Mouse (Mus musculus) large intestine, adult 2 months (tissue): ENCODE data around the gene Tasp1. TPM values are rescaled to one million over a fixed set of nuclear protein-coding genes. Genes with fewer than 3 reads are reported as not detected.
"Not testable (repeated sequence)": the region's sequence is repeated elsewhere in the genome, so short reads cannot be mapped to it uniquely, and the experiment has no call there.

Experiments
- DNase-seq: peaks from one replicate; pipeline ENCODE4 v3.0.0-alpha.2; 2012; ENCODE audit warnings: low read depth, low spot score
- WGBS: fragments of 180-500 bp; shearing (Covaris S2); methylation state at CpG from one replicate; pipeline ENCODE4 v1.1.7; 2018; 5-methylcytosine and 5-hydroxymethylcytosine counted together
- polyA plus RNA-seq: library from polyadenylated mRNA; depleted of rRNA; stranded (reverse); fragments of >200 nt; gene quantifications from 2 replicates; pipeline ENCODE4 v1.2.3, GENCODE M21; 2012

Tasp1 gene
- polyA plus RNA-seq, 1 experiment: 2.4 TPM

DNA sequence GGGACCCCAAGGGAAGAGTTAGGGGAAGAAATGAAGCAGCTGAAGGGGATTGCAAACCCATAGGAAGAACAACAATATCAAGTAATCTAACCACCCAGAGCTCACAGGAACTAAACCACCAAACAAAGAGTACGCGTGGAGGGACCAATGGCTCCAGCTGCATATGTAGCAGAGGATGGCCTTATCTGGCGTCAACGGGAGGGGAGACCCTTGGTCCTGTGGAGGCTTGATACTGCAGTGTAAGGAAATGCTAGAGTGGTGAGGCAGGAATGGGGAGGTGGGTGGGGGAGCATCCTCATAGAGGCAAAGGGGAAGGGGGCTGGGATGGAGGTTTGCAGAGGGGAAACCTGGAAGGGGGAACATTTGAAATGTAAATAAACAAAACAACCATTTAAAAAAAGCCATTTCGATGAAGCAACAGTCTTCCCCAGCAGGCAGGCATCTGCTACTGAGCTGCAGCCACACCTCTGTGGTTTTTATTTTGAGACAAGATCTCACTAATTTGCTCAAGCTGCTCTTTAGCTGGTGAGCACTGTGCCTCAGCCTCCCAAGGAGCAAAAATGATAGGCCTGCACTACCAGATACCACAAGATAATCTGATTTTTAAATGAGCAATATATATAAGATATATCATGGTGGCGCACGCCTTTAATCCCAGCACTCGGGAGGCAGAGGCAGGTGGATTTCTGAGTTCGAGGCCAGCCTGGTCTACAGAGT is 160.0 kb downstream of the Tasp1 start:
- no peak for DNase-seq
- WGBS: 91% methylated on average over 9 of the region's 9 CpGs

- no peak for DNase-seq
Measured at GRCm38 (mm10) chr2:139891405-139892089, 175.1 kb downstream of the Tasp1 start.

- no peak for DNase-seq
- 74% methylated on average over 4 of the region's 4 CpGs for WGBS
Measured at GRCm38 (mm10) chr2:139884264-139884637, 182.4 kb downstream of the Tasp1 start.

DNA sequence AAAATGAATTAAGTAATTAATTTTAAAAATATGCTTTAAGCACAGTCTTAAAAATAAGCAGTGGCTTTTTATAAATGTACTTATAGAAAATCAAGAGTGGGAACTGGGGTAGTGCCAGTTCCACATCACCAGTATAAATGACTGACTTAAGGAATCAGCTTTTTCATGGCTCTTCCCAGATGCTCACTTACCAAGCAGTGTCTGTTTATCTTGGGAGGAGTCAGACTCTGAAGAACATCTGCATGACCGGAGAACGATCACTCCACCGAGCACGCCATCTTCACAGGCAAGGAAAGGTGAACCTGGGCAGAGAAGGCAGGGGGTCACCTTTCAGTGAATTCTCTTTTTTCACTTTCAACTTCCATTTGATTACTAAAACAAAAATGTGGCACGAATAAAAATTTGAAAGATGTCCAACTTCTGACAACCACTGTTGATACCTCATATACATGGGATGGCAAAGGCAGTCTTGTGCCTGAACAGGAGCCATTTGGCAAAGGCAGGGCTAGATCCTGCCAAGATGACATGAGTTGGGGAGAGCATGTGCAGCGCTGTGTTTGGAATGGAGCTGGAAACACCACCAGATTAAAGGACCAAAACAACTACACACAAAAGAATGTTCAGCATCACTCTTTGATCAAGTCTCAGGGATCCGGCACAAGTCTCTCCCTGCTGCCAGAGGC is 182.9 kb downstream of the Tasp1 start:
- DNase-seq: no peak

GRCm38 (mm10) chr2:139878052-139878621 is 188.5 kb downstream of the Tasp1 start:
- 31% methylated on average over 7 of the region's 7 CpGs for WGBS

More for the DNA sequence above, 182.9 kb downstream of the Tasp1 start:
- WGBS: 78% methylated on average over 7 of the region's 7 CpGs

DNA sequence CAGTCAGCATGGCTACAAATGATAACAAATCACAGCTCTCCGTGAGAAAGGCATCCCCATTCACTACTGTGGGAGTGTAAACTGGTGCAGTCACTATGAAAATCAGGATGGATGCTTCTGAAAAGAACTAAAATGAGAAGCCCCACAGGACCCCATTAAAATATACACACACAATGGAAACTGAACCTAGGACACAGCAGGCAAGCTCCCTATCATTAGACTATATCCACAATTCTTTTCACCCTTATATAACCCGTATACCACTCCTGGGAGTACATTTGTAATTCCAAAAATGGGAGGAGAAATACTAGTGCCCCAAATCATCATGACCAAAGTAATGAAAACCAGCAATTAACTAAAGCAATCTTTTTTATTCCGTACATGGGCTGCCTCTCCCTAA is 190.7 kb downstream of the Tasp1 start:
- DNase-seq: no peak
- WGBS: 49% methylated on average over 3 of the region's 3 CpGs

More at GRCm38 (mm10) chr2:139878052-139878621, 188.5 kb downstream of the Tasp1 start:
- DNase-seq: no peak

GRCm38 (mm10) chr2:139874173-139874572 is 192.4 kb downstream of the Tasp1 start:
- 35% methylated on average over 3 of the region's 3 CpGs for WGBS
- no peak for DNase-seq

DNA sequence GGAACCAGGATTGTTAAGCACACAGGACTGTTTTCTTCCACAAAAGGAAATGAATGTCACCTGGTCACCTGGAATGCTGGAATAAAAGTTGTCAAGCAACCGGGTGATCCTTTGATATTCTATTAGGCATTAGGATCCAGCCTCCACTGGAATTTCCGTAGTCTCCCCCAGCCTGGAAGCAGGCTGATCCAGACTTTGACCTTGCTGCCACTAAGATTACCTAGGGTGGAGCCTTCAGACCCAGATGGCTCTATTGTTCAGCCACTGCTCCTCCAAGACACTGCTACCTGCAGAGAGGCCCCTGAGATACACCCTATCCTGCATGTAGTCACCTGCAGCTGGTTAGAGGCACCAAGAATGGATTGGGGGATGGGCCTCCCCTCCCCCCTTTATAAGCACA is 192.8 kb downstream of the Tasp1 start:
- no peak for DNase-seq

DNA sequence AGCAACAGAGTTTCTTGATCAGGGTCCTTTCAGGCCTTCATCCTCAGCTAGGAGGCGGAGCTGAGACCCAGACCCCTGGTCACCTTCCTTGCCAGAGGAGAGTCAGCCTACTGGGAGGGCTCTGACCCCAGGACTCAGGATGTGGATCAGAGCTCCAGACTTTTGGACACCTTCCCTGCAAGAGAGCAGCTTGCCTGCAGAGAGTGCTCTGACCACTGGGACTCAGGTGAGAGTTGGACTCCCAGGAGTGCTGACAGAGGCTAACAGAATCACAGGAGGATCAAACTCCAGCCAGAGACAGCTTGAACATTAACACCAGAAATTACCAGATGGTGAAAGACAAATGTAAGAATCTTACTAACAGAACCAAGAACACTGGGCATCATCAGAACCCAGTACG is 197.5 kb downstream of the Tasp1 start:
- not testable (repeated sequence) for DNase-seq
- WGBS: 100% methylated on average over 2 of the region's 2 CpGs

More for the DNA sequence above, 192.8 kb downstream of the Tasp1 start:
- 36% methylated on average over 2 of the region's 2 CpGs for WGBS

GRCm38 (mm10) chr2:139863396-139863795 is 203.2 kb downstream of the Tasp1 start:
- WGBS: 92% methylated on average over 3 of the region's 3 CpGs

GRCm38 (mm10) chr2:139860133-139860494 is 206.5 kb downstream of the Tasp1 start:
- no peak for DNase-seq
- WGBS: 92% methylated on average over 5 of the region's 5 CpGs

More at GRCm38 (mm10) chr2:139863396-139863795, 203.2 kb downstream of the Tasp1 start:
- not testable (repeated sequence) for DNase-seq

GRCm38 (mm10) chr2:139859424-139860132 is 207.0 kb downstream of the Tasp1 start:
- no peak for DNase-seq
- 41% methylated on average over 3 of the region's 3 CpGs for WGBS

DNA sequence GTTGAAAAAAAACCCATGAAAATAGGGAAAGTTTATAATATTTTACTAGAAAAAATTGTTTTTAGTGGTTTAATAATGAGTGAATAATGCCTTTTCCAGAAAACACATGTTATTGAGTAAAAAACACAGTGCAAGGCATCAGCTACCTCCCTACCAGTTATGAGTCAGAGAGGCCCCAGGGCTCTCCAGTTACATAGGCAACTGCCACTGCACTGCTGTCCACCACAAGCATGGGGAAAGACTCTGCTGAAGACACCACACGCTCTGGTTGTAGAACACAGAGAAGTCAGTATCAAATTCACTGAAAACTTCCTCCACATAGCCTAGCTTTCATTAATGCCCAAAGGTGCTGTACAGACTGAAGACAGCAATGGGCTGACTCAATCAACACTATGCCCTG is 217.0 kb downstream of the Tasp1 start:
- DNase-seq: no peak
- 91% methylated on average over 1 of the region's 1 CpGs for WGBS

- no peak for DNase-seq
- 26% methylated on average over 1 of the region's 1 CpGs for WGBS
Measured at GRCm38 (mm10) chr2:139841359-139841758, 225.2 kb downstream of the Tasp1 start.

- DNase-seq: no peak
- 35% methylated on average over 5 of the region's 5 CpGs for WGBS
Measured at GRCm38 (mm10) chr2:139840941-139841340, 225.7 kb downstream of the Tasp1 start.

GRCm38 (mm10) chr2:139821589-139822378 is 244.8 kb downstream of the Tasp1 start:
- WGBS: 29% methylated on average over 8 of the region's 8 CpGs
- DNase-seq: peak; percentile 55

DNA sequence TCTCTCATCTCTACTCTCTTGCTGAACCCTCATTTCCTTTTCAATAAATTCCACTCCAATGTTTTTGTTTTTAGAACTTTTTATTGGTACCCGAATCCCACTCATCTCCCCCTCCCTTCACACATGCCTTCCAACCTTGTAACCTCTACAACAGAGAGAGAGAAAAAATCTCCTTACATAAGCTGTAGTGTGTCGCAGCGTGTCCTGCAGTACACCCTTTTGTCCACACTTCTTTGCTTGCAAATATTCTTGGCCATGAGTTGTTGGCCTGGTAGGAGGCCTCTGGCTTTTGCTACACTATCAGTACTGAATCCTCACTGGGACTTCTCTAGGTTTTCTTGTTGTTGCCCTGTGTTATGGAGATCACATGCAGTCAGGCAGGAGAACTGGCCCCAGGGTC is 249.3 kb downstream of the Tasp1 start:
- no peak for DNase-seq
- WGBS: 81% methylated on average over 3 of the region's 3 CpGs

- WGBS: 91% methylated on average over 6 of the region's 6 CpGs
- no peak for DNase-seq
Measured at GRCm38 (mm10) chr2:139807887-139808286, 258.7 kb downstream of the Tasp1 start.

- DNase-seq: no peak
- 60% methylated on average over 7 of the region's 7 CpGs for WGBS
Measured at GRCm38 (mm10) chr2:139804041-139804440, 262.6 kb downstream of the Tasp1 start.
